Mouse (Mus musculus) limb, embryonic 15.5 days (tissue): ENCODE measurements around the gene Ankrd33. TPM values are rescaled to one million over a fixed set of nuclear protein-coding genes. Genes with fewer than 3 reads are reported as not detected.

Experiments used
- ATAC-seq: fragments of 200-750 bp; cut with Nextera tagmentation; 2 replicates; pipeline ENCODE4 v1.8.0; 2017; ENCODE audit warnings: low read depth, moderate TSS enrichment; ENCODE audit not compliant: insufficient number of reproducible peaks, low FRiP score, low TSS enrichment
- H3K27ac ChIP-seq: fragments of 300-500 bp; sonication (generic); 2 replicates; pipeline ENCODE4 v1.5.1; 2015; ENCODE audit warnings: moderate library complexity, mild to moderate bottlenecking, inconsistent platforms
- H3K27me3 ChIP-seq: fragments of 300-500 bp; sonication (generic); 2 replicates; pipeline ENCODE4 v1.6.1; 2015; ENCODE audit warnings: inconsistent platforms
- H3K36me3 ChIP-seq: fragments of 300-500 bp; sonication (generic); 2 replicates; pipeline ENCODE4 v1.6.1; 2015; ENCODE audit warnings: inconsistent platforms
- H3K4me1 ChIP-seq: fragments of 300-500 bp; sonication (generic); 2 replicates; pipeline ENCODE4 v1.6.1; 2015; ENCODE audit warnings: inconsistent platforms
- H3K4me2 ChIP-seq: fragments of 300-500 bp; sonication (generic); 2 replicates; pipeline ENCODE4 v1.6.1; 2015; ENCODE audit warnings: mild to moderate bottlenecking, inconsistent platforms
- H3K4me3 ChIP-seq: fragments of 300-500 bp; sonication (generic); 2 replicates; pipeline ENCODE4 v1.5.1; 2015; ENCODE audit warnings: mild to moderate bottlenecking, inconsistent platforms
- H3K9ac ChIP-seq: fragments of 300-500 bp; sonication (generic); 2 replicates; pipeline ENCODE4 v1.6.1; 2015; ENCODE audit warnings: inconsistent platforms
- H3K9me3 ChIP-seq: fragments of 300-500 bp; sonication (generic); 2 replicates; pipeline ENCODE4 v1.6.1; 2016; ENCODE audit warnings: inconsistent platforms
- WGBS: fragments of 180-500 bp; shearing (Covaris S2); methylation state at CpG from one replicate; pipeline ENCODE4 v1.1.7; 2015; 5-methylcytosine and 5-hydroxymethylcytosine counted together
- polyA plus RNA-seq: library from polyadenylated mRNA; unstranded; fragments of >200 nt; fragmentation: Nextera tagmentation; extraction: Ambion mirVana; gene quantifications from 2 replicates; pipeline ENCODE4 v1.2.1, GENCODE M21; 2015

Ankrd33 gene
- polyA plus RNA-seq, 1 experiment from 2014 or later, result not detected

GRCm38 (mm10) chr15:101091551-101091950 lies 24.0 kb upstream of the Ankrd33 start:
- ATAC-seq, result no peak
- H3K36me3 ChIP-seq, result no peaks in the 10 kb centered on the region
- peaks cover 25% of the 10 kb centered on the region for H3K4me1 ChIP-seq
- H3K27me3 ChIP-seq, result no peaks in the 10 kb centered on the region
- 91% methylated on average over 8 of the region's 8 CpGs for WGBS
- no peak overlapping the region for H3K9ac ChIP-seq
- H3K4me3 ChIP-seq, result no peak overlapping the region
- no peak overlapping the region for H3K4me2 ChIP-seq
- no peaks in the 10 kb centered on the region for H3K9me3 ChIP-seq
- no peak overlapping the region for H3K27ac ChIP-seq

GRCm38 (mm10) chr15:101092121-101092828 lies 23.3 kb upstream of the Ankrd33 start:
- no peak overlapping the region for H3K9ac ChIP-seq

GRCm38 (mm10) chr15:101092829-101093648 lies 22.5 kb upstream of the Ankrd33 start:
- Histone ChIP-seq H3K4me3 (no peak overlapping the region), H3K9ac (no peak overlapping the region), H3K27me3 (no peaks in the 10 kb centered on the region), H3K4me1 (peaks cover 30% of the 10 kb centered on the region), H3K27ac (no peak overlapping the region), H3K9me3 (no peaks in the 10 kb centered on the region), H3K4me2 (peak overlapping the region; percentile 29; the same call in 1 of the 2 replicates), H3K36me3 (no peaks in the 10 kb centered on the region)
- WGBS, result 17% methylated on average over 25 of the region's 25 CpGs
- ATAC-seq, result no peak

More at GRCm38 (mm10) chr15:101092121-101092828, 23.3 kb upstream of the Ankrd33 start:
- 0 out of 2 replicates have a peak overlapping the region, but pooled peaks have one; percentile 29 for H3K4me2 ChIP-seq
- no peaks in the 10 kb centered on the region for H3K27me3 ChIP-seq
- no peak overlapping the region for H3K4me3 ChIP-seq
- no peak for ATAC-seq
- peaks cover 25% of the 10 kb centered on the region for H3K4me1 ChIP-seq
- 39% methylated on average over 14 of the region's 14 CpGs for WGBS
- no peaks in the 10 kb centered on the region for H3K36me3 ChIP-seq
- no peak overlapping the region for H3K27ac ChIP-seq
- H3K9me3 ChIP-seq, result no peaks in the 10 kb centered on the region

GRCm38 (mm10) chr15:101093988-101094387 lies 21.6 kb upstream of the Ankrd33 start:
- Histone ChIP-seq H3K27me3 (no peaks in the 10 kb centered on the region), H3K9me3 (no peaks in the 10 kb centered on the region), H3K36me3 (no peaks in the 10 kb centered on the region), H3K4me2 (no peak overlapping the region), H3K27ac (no peak overlapping the region), H3K9ac (no peak overlapping the region), H3K4me3 (no peak overlapping the region), H3K4me1 (peaks cover 35% of the 10 kb centered on the region)
- ATAC-seq, result no peak
- WGBS, result 43% methylated on average over 6 of the region's 6 CpGs

- Histone ChIP-seq H3K27me3 (no peaks in the 10 kb centered on the region), H3K9me3 (no peaks in the 10 kb centered on the region), H3K4me1 (peaks cover 35% of the 10 kb centered on the region), H3K4me3 (no peak overlapping the region), H3K36me3 (no peaks in the 10 kb centered on the region), H3K27ac (no peak overlapping the region), H3K9ac (no peak overlapping the region), H3K4me2 (no peak overlapping the region)
- no peak for ATAC-seq
- WGBS, result 28% methylated on average over 9 of the region's 9 CpGs
These were observed 20.6 kb upstream of the Ankrd33 start for GRCm38 (mm10) chr15:101094979-101095378.

GRCm38 (mm10) chr15:101095392-101095791 lies 20.2 kb upstream of the Ankrd33 start:
- Histone ChIP-seq H3K36me3 (no peaks in the 10 kb centered on the region), H3K27ac (no peak overlapping the region), H3K4me1 (peaks cover 35% of the 10 kb centered on the region), H3K9me3 (no peaks in the 10 kb centered on the region), H3K27me3 (no peaks in the 10 kb centered on the region), H3K4me2 (no peak overlapping the region), H3K4me3 (no peak overlapping the region), H3K9ac (no peak overlapping the region)
- WGBS, result 52% methylated on average over 3 of the region's 3 CpGs
- ATAC-seq, result no peak

- H3K4me1 ChIP-seq, result peaks cover 23% of the 10 kb centered on the region
- ATAC-seq, result no peak
- H3K27ac ChIP-seq, result 0 out of 2 replicates have a peak overlapping the region, but pooled peaks have one; percentile 11
These were observed 17.4 kb upstream of the Ankrd33 start for GRCm38 (mm10) chr15:101097985-101098651.

GRCm38 (mm10) chr15:101100996-101101395 lies 14.6 kb upstream of the Ankrd33 start:
- Histone ChIP-seq H3K4me3 (no peak overlapping the region), H3K36me3 (no peaks in the 10 kb centered on the region), H3K4me2 (no peak overlapping the region), H3K27ac (no peak overlapping the region), H3K4me1 (peaks cover 17% of the 10 kb centered on the region), H3K9ac (no peak overlapping the region), H3K27me3 (no peaks in the 10 kb centered on the region), H3K9me3 (no peaks in the 10 kb centered on the region)
- ATAC-seq, result no peak
- 82% methylated on average over 3 of the region's 3 CpGs for WGBS

More at GRCm38 (mm10) chr15:101097985-101098651, 17.4 kb upstream of the Ankrd33 start:
- H3K36me3 ChIP-seq, result no peaks in the 10 kb centered on the region
- WGBS, result 7% methylated on average over 28 of the region's 28 CpGs
- no peaks in the 10 kb centered on the region for H3K9me3 ChIP-seq
- no peaks in the 10 kb centered on the region for H3K27me3 ChIP-seq
- H3K4me3 ChIP-seq, result peak overlapping the region; percentile 10; the same call in 1 of the 2 replicates
- H3K4me2 ChIP-seq, result peak overlapping the region; percentile 36
- H3K9ac ChIP-seq, result no peak overlapping the region

GRCm38 (mm10) chr15:101103605-101104304 lies 11.8 kb upstream of the Ankrd33 start:
- ATAC-seq, result no peak
- Histone ChIP-seq H3K9me3 (no peaks in the 10 kb centered on the region), H3K27ac (no peak overlapping the region), H3K36me3 (no peaks in the 10 kb centered on the region), H3K4me3 (no peak overlapping the region), H3K9ac (no peak overlapping the region), H3K27me3 (no peaks in the 10 kb centered on the region), H3K4me1 (peaks cover 8% of the 10 kb centered on the region; the same call in 1 of the 2 replicates), H3K4me2 (no peak overlapping the region)
- 64% methylated on average over 9 of the region's 9 CpGs for WGBS

- 0 out of 2 replicates have a peak, but pooled peaks have one; percentile 54 for ATAC-seq
- H3K27ac ChIP-seq, result no peak overlapping the region
These were observed 10.0 kb upstream of the Ankrd33 start for GRCm38 (mm10) chr15:101105496-101105994.

GRCm38 (mm10) chr15:101106011-101106410 lies 9.5 kb upstream of the Ankrd33 start:
- Histone ChIP-seq H3K9me3 (no peaks in the 10 kb centered on the region), H3K27me3 (no peaks in the 10 kb centered on the region), H3K4me2 (no peak overlapping the region), H3K27ac (no peak overlapping the region), H3K9ac (no peak overlapping the region), H3K4me1 (peaks cover 8% of the 10 kb centered on the region; the same call in 1 of the 2 replicates), H3K36me3 (no peaks in the 10 kb centered on the region), H3K4me3 (no peak overlapping the region)
- no peak for ATAC-seq
- 84% methylated on average over 10 of the region's 10 CpGs for WGBS

More at GRCm38 (mm10) chr15:101105496-101105994, 10.0 kb upstream of the Ankrd33 start:
- Histone ChIP-seq H3K36me3 (no peaks in the 10 kb centered on the region), H3K4me2 (peak overlapping the region; percentile 24; the same call in 1 of the 2 replicates), H3K9me3 (no peaks in the 10 kb centered on the region), H3K9ac (no peak overlapping the region), H3K4me3 (peak overlapping the region; percentile 10), H3K4me1 (peaks cover 8% of the 10 kb centered on the region; the same call in 1 of the 2 replicates), H3K27me3 (no peaks in the 10 kb centered on the region)
- WGBS, result 18% methylated on average over 12 of the region's 12 CpGs
